Mouse (Mus musculus): ENCODE measurements around the gene Katnb1. TPM values are rescaled to one million over a fixed set of nuclear protein-coding genes. Genes with fewer than 3 reads are reported as not detected.

The Katnb1 gene
- polyA plus RNA-seq (2015; fragmentation: Nextera tagmentation; extraction: Ambion mirVana): 47.3 and 49.9 TPM in 2 replicates

- Histone ChIP-seq H3K27ac (ENCODE audit: low read length) (peak within 1 kb of the TSS; percentile 68), H3K27me3 (replicated peaks; ENCODE audit: control insufficient read depth, insufficient read depth, low read length) (0 out of 2 replicates have a peak, but pooled peaks cover 3% of the 10 kb centered on the region), H3K4me1 (replicated peaks; ENCODE audit: control insufficient read depth, insufficient read depth, low read length) (peaks cover 13% of the 10 kb centered on the region), H3K9ac (replicated peaks; ENCODE audit: low read depth, low read length) (peak within 1 kb of the TSS; percentile 78), H3K36me3 (ENCODE audit: control insufficient read depth, insufficient read depth) (no peaks in the 10 kb centered on the region), H3K9me3 (ENCODE audit: control insufficient read depth, low read length) (no peaks in the 10 kb centered on the region), H3K4me2 (ENCODE audit: low read length) (peak within 1 kb of the TSS; percentile 78), H3K4me3 (replicated peaks; ENCODE audit: low read length) (peak within 1 kb of the TSS; percentile 88)
- under 1% methylated on average over 47 of the region's 47 CpGs for WGBS
- ATAC-seq: peak; percentile 97
These were observed at the start of gene Katnb1 for GRCm38 (mm10) chr8:95080381-95081341. Katnb1 (plus strand) TSS chr8:95081186.

DNA sequence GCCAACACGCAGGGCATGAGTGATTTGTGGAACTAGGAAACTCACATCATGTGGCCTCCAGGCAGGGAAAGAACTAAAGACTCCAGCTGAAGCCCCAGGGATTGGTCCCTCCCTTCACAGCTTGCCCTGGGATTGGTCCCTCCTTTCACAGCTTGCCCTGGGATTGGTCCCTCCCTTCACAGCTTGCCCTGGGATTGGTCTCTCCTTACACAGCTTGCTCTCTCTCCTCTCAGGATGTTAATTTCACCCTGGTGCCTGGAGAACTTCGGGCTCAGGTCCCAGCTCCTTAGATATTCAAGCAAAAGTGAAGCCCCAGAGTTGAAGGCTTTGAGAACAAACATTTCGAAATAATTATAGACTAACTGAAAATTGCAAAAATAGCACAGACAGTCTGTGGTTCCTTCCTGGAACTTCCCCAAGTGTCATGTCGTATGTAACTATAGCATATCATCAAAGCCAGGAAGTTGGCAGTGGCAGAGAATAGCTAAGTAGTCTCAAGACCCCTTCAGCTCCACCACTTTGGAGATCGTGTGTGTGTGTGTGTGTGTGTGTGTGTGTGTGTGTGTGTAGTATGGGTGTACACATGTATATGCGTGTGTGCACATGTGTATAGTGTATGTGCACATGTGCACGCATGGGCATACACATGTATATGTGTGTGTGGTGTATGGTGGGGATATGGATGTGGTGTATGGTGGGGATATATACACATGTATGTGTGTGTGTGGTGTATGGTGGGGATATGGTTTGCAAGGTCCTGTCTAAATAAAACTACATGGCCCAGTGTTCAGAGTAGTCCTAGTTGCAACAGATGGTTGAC, 43.7 kb upstream of the Katnb1 start:
- ATAC-seq: peak; percentile 93

DNA sequence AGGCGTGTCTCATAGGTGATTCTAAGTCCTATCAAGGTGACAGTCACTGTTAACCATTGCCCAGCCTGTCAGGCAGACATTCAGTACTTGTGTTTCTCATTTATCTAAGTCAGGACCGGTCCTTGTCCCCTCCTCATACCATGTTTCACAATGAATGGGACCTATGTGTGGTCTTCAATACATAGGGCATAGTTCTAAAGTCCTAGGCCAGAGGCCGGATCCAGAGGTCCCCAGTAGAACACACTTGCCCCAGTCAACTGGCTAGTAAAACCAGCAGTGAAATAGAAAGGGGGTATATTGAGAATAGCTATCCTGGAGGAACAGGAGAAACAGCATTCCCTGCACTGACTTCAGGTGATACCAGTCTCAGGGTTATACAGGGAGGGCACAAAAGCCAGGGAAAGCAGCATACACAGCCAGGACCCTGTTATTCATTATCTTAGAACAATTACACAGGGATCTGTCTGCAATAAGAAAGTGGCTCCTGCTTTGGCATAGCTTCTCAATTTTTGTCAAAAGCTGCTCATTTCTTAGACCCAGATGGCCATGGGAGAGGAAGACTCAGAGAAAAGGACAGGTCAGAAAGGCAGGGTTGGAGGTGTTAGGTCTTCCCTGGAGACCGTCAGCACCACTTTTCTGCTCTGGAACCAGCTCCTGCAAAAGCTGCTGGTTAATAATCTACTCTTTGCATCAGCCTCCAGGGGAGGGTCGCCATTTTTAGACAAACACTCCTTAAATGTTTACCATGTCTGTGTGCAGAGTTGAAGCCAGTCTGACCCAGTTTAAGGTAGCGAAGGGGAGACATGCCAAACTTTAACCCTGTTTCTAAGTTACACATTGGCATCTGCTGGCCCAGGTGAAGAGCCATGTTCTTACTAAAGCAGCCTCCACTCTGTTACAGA, 38.9 kb upstream of the Katnb1 start:
- no peaks in the 10 kb centered on the region for H3K27me3 ChIP-seq (replicated peaks; ENCODE audit: control insufficient read depth, insufficient read depth, low read length)
- no peak overlapping the region for H3K27ac ChIP-seq (ENCODE audit: low read length)
- no peaks in the 10 kb centered on the region for H3K4me1 ChIP-seq (replicated peaks; ENCODE audit: control insufficient read depth, insufficient read depth, low read length)
- no peaks in the 10 kb centered on the region for H3K36me3 ChIP-seq (ENCODE audit: control insufficient read depth, insufficient read depth)
- ATAC-seq: no peak
- no peak overlapping the region for H3K4me3 ChIP-seq (replicated peaks; ENCODE audit: low read length)
- H3K4me2 ChIP-seq (ENCODE audit: low read length): no peak overlapping the region
- H3K9ac ChIP-seq (replicated peaks; ENCODE audit: low read depth, low read length): no peak overlapping the region
- 78% methylated on average over 6 of the region's 6 CpGs for WGBS
- H3K9me3 ChIP-seq (ENCODE audit: control insufficient read depth, low read length): no peaks in the 10 kb centered on the region

More for the DNA sequence above, 43.7 kb upstream of the Katnb1 start:
- no peaks in the 10 kb centered on the region for H3K4me1 ChIP-seq (replicated peaks; ENCODE audit: control insufficient read depth, insufficient read depth, low read length)
- no peaks in the 10 kb centered on the region for H3K36me3 ChIP-seq (ENCODE audit: control insufficient read depth, insufficient read depth)
- no peaks in the 10 kb centered on the region for H3K27me3 ChIP-seq (replicated peaks; ENCODE audit: control insufficient read depth, insufficient read depth, low read length)
- H3K27ac ChIP-seq (ENCODE audit: low read length): no peak overlapping the region
- 63% methylated on average over 7 of the region's 7 CpGs for WGBS
- H3K9me3 ChIP-seq (ENCODE audit: control insufficient read depth, low read length): no peaks in the 10 kb centered on the region
- H3K9ac ChIP-seq (replicated peaks; ENCODE audit: low read depth, low read length): no peak overlapping the region
- no peak overlapping the region for H3K4me2 ChIP-seq (ENCODE audit: low read length)
- no peak overlapping the region for H3K4me3 ChIP-seq (replicated peaks; ENCODE audit: low read length)

GRCm38 (mm10) chr8:95044811-95045210, 36.2 kb upstream of the Katnb1 start:
- 57% methylated on average over 4 of the region's 4 CpGs for WGBS
- H3K4me3 ChIP-seq (replicated peaks; ENCODE audit: low read length): no peak overlapping the region
- H3K4me1 ChIP-seq (replicated peaks; ENCODE audit: control insufficient read depth, insufficient read depth, low read length): no peaks in the 10 kb centered on the region
- no peak overlapping the region for H3K27ac ChIP-seq (ENCODE audit: low read length)
- no peak overlapping the region for H3K9ac ChIP-seq (replicated peaks; ENCODE audit: low read depth, low read length)
- no peaks in the 10 kb centered on the region for H3K9me3 ChIP-seq (ENCODE audit: control insufficient read depth, low read length)
- H3K36me3 ChIP-seq (ENCODE audit: control insufficient read depth, insufficient read depth): no peaks in the 10 kb centered on the region
- H3K4me2 ChIP-seq (ENCODE audit: low read length): no peak overlapping the region
- peak; percentile 38; the same call in 1 of the 2 replicates for ATAC-seq
- H3K27me3 ChIP-seq (replicated peaks; ENCODE audit: control insufficient read depth, insufficient read depth, low read length): no peaks in the 10 kb centered on the region

DNA sequence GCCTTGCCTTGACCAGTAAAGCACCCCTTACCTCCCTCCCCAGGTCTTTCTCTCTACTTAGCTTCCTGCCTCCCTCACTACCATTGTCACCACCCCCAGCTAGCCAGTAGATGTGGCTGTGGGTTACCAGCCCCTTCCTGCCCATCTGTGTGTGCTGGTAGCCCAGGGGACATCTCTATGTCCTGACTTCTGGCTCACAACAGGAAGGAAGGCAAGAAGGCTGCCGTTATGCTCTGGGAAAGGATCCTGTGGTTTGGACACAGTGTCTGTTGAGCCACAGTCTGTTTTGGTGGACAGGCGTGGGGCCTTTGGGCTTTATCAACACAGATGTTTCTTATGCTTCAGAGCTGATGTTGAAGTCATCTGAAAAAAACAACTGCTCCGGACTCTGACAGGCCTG, 34.0 kb upstream of the Katnb1 start:
- no peaks in the 10 kb centered on the region for H3K27me3 ChIP-seq (replicated peaks; ENCODE audit: control insufficient read depth, insufficient read depth, low read length)
- no peaks in the 10 kb centered on the region for H3K4me1 ChIP-seq (replicated peaks; ENCODE audit: control insufficient read depth, insufficient read depth, low read length)
- ATAC-seq: no peak
- no peak overlapping the region for H3K4me3 ChIP-seq (replicated peaks; ENCODE audit: low read length)
- no peak overlapping the region for H3K4me2 ChIP-seq (ENCODE audit: low read length)
- no peak overlapping the region for H3K9ac ChIP-seq (replicated peaks; ENCODE audit: low read depth, low read length)
- no peak overlapping the region for H3K27ac ChIP-seq (ENCODE audit: low read length)
- WGBS: 79% methylated on average over 3 of the region's 3 CpGs
- H3K9me3 ChIP-seq (ENCODE audit: control insufficient read depth, low read length): no peaks in the 10 kb centered on the region
- no peaks in the 10 kb centered on the region for H3K36me3 ChIP-seq (ENCODE audit: control insufficient read depth, insufficient read depth)

DNA sequence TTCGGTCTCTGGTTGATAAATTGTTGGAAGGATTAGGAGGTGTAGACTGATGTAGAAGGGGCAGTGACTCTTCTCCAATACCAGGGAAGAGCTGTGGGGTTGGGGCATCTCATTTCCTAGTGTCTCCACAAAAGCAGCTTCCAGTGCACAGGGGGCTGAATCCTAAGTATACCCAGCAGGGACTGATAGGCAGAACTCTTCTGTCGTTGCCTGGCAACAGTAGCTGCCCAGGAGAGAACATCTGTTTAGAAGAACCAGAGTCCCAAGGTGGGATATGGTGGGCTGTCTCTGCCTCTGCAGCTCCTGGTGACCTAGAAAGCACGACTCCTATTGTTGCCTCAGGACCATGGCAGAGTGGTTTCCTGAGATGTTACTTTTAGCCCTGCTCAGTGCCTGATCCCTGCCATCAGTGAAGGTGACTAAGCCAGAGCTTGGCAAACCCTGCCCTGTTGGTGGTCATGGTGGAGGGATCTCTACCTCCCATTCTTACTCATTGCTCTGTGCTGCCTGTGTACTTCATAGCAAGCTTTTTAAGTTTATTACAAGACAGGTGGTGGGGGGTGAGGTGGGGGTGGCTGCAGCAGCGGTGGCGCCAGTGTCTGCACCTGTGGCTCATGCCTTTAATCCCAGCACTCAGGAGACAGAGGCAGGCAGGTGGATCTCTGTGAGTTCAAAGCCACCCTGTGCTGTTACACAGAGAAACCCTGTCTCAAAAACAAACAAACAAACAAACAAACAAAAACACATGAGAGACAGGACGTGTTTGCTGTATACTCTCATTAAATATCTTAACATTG, 32.9 kb upstream of the Katnb1 start:
- no peak overlapping the region for H3K27ac ChIP-seq (ENCODE audit: low read length)
- no peak for ATAC-seq
- no peak overlapping the region for H3K4me3 ChIP-seq (replicated peaks; ENCODE audit: low read length)
- no peak overlapping the region for H3K9ac ChIP-seq (replicated peaks; ENCODE audit: low read depth, low read length)
- H3K27me3 ChIP-seq (replicated peaks; ENCODE audit: control insufficient read depth, insufficient read depth, low read length): no peaks in the 10 kb centered on the region
- 76% methylated on average over 6 of the region's 6 CpGs for WGBS
- no peaks in the 10 kb centered on the region for H3K36me3 ChIP-seq (ENCODE audit: control insufficient read depth, insufficient read depth)
- H3K9me3 ChIP-seq (ENCODE audit: control insufficient read depth, low read length): no peaks in the 10 kb centered on the region
- H3K4me1 ChIP-seq (replicated peaks; ENCODE audit: control insufficient read depth, insufficient read depth, low read length): no peaks in the 10 kb centered on the region
- H3K4me2 ChIP-seq (ENCODE audit: low read length): no peak overlapping the region

GRCm38 (mm10) chr8:95049636-95050035, 31.4 kb upstream of the Katnb1 start:
- ATAC-seq: no peak
- Histone ChIP-seq H3K27me3 (replicated peaks; ENCODE audit: control insufficient read depth, insufficient read depth, low read length) (no peaks in the 10 kb centered on the region), H3K9ac (replicated peaks; ENCODE audit: low read depth, low read length) (no peak overlapping the region), H3K4me3 (replicated peaks; ENCODE audit: low read length) (no peak overlapping the region), H3K4me2 (ENCODE audit: low read length) (no peak overlapping the region), H3K27ac (ENCODE audit: low read length) (no peak overlapping the region), H3K9me3 (ENCODE audit: control insufficient read depth, low read length) (no peaks in the 10 kb centered on the region), H3K4me1 (replicated peaks; ENCODE audit: control insufficient read depth, insufficient read depth, low read length) (no peaks in the 10 kb centered on the region), H3K36me3 (ENCODE audit: control insufficient read depth, insufficient read depth) (no peaks in the 10 kb centered on the region)
- WGBS: 86% methylated on average over 2 of the region's 2 CpGs

- Histone ChIP-seq H3K4me2 (ENCODE audit: low read length) (no peak overlapping the region), H3K9ac (replicated peaks; ENCODE audit: low read depth, low read length) (no peak overlapping the region), H3K4me1 (replicated peaks; ENCODE audit: control insufficient read depth, insufficient read depth, low read length) (no peaks in the 10 kb centered on the region), H3K4me3 (replicated peaks; ENCODE audit: low read length) (no peak overlapping the region), H3K27me3 (replicated peaks; ENCODE audit: control insufficient read depth, insufficient read depth, low read length) (no peaks in the 10 kb centered on the region), H3K27ac (ENCODE audit: low read length) (no peak overlapping the region), H3K36me3 (ENCODE audit: control insufficient read depth, insufficient read depth) (no peaks in the 10 kb centered on the region), H3K9me3 (ENCODE audit: control insufficient read depth, low read length) (no peaks in the 10 kb centered on the region)
- WGBS: 61% methylated on average over 6 of the region's 6 CpGs
- ATAC-seq: 0 out of 2 replicates have a peak, but pooled peaks have one; percentile 17
These were observed 26.5 kb upstream of the Katnb1 start for GRCm38 (mm10) chr8:95054438-95054837.
